Mouse (Mus musculus) erythroblast, embryonic 14.5 days (primary cell): ENCODE results near the gene Tspan31.

Experiments used
- GATA1 ChIP-seq: IDR thresholded peaks from 2 replicates; pipeline ENCODE4 v1.6.1; 2012; ENCODE audit warnings: low read length, inconsistent platforms, mixed read lengths
- TAL1 ChIP-seq: IDR thresholded peaks from 3 replicates; pipeline ENCODE4 v1.6.1; 2012; ENCODE audit warnings: low read length, inconsistent platforms, mixed read lengths

DNA sequence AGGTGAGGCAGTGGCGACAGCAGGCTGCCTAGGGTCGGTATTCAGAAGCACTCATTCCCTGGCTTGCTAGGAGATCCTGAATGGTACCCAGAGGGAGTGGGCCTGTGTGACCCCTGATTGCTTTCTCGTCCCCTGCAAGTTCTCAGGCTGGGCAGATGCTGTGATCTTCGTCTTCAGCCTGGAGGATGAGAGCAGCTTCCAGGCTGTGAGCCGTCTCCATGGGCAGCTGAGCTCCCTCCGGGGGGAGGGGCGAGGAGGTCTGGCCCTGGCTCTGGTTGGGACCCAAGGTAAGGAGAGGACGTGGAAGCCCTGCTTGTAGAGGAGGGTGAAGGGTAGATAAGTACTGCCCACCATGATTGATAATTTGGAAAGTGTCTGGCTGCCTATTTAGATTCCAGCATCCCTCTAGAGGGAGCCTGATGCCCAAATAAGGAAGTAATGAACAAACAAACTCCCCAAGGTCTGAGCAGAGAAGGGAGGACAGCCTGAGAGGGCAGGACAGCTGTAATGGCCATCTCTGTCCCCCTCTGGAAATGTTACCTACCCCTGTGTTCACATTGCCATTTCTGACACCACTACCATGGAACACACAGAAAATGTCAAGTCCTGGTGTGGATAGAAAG lies 13.3 kb upstream of the Tspan31 start:
- no peak for TF ChIP-seq GATA1
- no peak for TF ChIP-seq TAL1
